Mouse (Mus musculus): ENCODE measurements around the gene Serpinh1. TPM values are rescaled to one million over a fixed set of nuclear protein-coding genes. Genes with fewer than 3 reads are reported as not detected.
A peak's percentile ranks its signal among the peaks of the same experiment; 100 is the strongest.

Gene Serpinh1
- polyA plus RNA-seq, 1 experiment from 2014 or later, result 1,857 TPM

GRCm38 (mm10) chr7:99332774-99333480, 20.1 kb downstream of the Serpinh1 start:
- no peaks in the 10 kb centered on the region for H3K9me3 ChIP-seq (ENCODE audit: low read length)
- 37% methylated on average over 12 of the region's 12 CpGs for WGBS
- H3K27me3 ChIP-seq (ENCODE audit: insufficient read depth, low read length), result no peaks in the 10 kb centered on the region
- H3K36me3 ChIP-seq (ENCODE audit: insufficient read depth, low read length), result no peaks in the 10 kb centered on the region
- peak; percentile 90 for ATAC-seq (ENCODE audit: low FRiP score, low TSS enrichment)
- H3K4me2 ChIP-seq (replicated peaks; ENCODE audit: low read depth, low read length), result no peak overlapping the region
- H3K27ac ChIP-seq (ENCODE audit: low read length), result no peak overlapping the region
- no peaks in the 10 kb centered on the region for H3K4me1 ChIP-seq (ENCODE audit: insufficient read depth, low read length)
- no peak overlapping the region for H3K4me3 ChIP-seq (ENCODE audit: low read length)
- H3K9ac ChIP-seq (replicated peaks; ENCODE audit: low read length), result peak overlapping the region; percentile 39; the same call in 1 of the 2 replicates

DNA sequence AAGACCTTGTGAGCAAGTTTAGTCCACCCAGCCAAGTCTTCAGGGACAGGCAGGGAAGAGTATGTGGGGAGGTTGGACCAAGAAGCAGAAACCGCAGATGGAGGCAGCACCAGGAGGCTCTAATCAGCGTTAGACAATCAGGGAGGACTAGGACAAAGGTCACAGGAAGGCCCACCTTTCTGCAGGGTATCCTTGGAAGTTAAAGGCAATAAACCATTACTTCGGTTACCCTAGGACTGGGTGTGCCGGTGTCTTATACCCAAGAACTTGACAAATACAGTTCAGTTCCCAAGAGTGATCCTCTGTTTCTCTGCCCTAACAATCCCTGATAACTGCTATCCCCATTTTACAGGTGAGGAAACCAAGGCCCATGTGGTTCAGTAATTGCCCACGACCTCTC, 23.0 kb downstream of the Serpinh1 start:
- H3K4me1 ChIP-seq (ENCODE audit: insufficient read depth, low read length), result peaks cover under 1% of the 10 kb centered on the region
- H3K9ac ChIP-seq (replicated peaks; ENCODE audit: low read length), result no peak overlapping the region
- H3K27me3 ChIP-seq (ENCODE audit: insufficient read depth, low read length), result no peaks in the 10 kb centered on the region
- H3K4me3 ChIP-seq (ENCODE audit: low read length), result no peak overlapping the region
- no peak overlapping the region for H3K4me2 ChIP-seq (replicated peaks; ENCODE audit: low read depth, low read length)
- no peaks in the 10 kb centered on the region for H3K36me3 ChIP-seq (ENCODE audit: insufficient read depth, low read length)
- 63% methylated on average over 5 of the region's 5 CpGs for WGBS
- no peaks in the 10 kb centered on the region for H3K9me3 ChIP-seq (ENCODE audit: low read length)
- H3K27ac ChIP-seq (ENCODE audit: low read length), result no peak overlapping the region
- ATAC-seq (ENCODE audit: low FRiP score, low TSS enrichment), result no peak

DNA sequence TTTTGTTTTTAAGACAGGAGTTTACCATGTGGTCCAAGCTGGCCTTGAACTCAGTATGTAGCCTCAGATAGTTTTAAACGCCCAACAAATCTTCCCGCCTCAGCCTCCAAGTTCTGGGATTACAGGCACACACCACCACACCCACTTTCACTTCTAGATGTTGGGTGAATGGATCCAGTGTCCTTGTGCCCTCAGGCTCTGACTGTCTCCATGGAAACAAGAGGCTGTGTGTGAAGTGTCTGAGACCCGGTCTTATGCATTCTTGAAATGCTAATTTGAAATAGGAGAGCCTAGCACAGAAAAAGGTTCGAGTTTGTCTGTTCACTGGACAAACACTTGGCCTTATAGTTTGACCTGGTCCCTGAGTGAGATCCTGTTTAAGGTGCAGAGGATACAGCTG, 24.2 kb downstream of the Serpinh1 start:
- no peak for ATAC-seq (ENCODE audit: low FRiP score, low TSS enrichment)
- H3K4me1 ChIP-seq (ENCODE audit: insufficient read depth, low read length), result peaks cover 5% of the 10 kb centered on the region
- WGBS, result 52% methylated on average over 4 of the region's 4 CpGs
- H3K9ac ChIP-seq (replicated peaks; ENCODE audit: low read length), result no peak overlapping the region
- no peaks in the 10 kb centered on the region for H3K9me3 ChIP-seq (ENCODE audit: low read length)
- H3K27ac ChIP-seq (ENCODE audit: low read length), result no peak overlapping the region
- H3K4me2 ChIP-seq (replicated peaks; ENCODE audit: low read depth, low read length), result no peak overlapping the region
- no peaks in the 10 kb centered on the region for H3K27me3 ChIP-seq (ENCODE audit: insufficient read depth, low read length)
- H3K4me3 ChIP-seq (ENCODE audit: low read length), result no peak overlapping the region
- no peaks in the 10 kb centered on the region for H3K36me3 ChIP-seq (ENCODE audit: insufficient read depth, low read length)

DNA sequence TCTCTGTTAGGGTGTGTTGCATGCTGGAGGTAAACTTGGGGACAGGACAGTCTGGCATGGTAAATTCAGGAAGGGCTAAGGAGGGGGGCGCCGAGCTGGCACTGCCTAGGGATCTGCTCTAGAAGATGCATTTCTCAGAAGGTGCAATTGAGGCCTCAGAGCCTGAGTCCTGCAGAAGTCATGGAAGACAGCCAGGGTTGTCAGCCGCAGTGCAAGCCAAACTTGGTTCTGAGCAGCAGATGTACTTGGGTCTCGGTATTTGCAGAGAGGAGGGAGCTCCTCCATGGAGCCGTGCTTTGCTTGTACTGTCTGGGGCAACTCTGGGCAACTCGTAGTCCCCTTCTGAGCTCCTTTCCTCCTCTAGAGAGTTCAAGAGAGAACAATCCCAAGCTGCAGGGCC, 26.9 kb downstream of the Serpinh1 start:
- Histone ChIP-seq H3K4me2 (replicated peaks; ENCODE audit: low read depth, low read length) (no peak overlapping the region), H3K9me3 (ENCODE audit: low read length) (no peaks in the 10 kb centered on the region), H3K4me1 (ENCODE audit: insufficient read depth, low read length) (peaks cover 5% of the 10 kb centered on the region), H3K4me3 (ENCODE audit: low read length) (no peak overlapping the region), H3K9ac (replicated peaks; ENCODE audit: low read length) (no peak overlapping the region), H3K27ac (ENCODE audit: low read length) (no peak overlapping the region), H3K36me3 (ENCODE audit: insufficient read depth, low read length) (no peaks in the 10 kb centered on the region), H3K27me3 (ENCODE audit: insufficient read depth, low read length) (no peaks in the 10 kb centered on the region)
- WGBS, result 73% methylated on average over 6 of the region's 6 CpGs
- ATAC-seq (ENCODE audit: low FRiP score, low TSS enrichment), result no peak

DNA sequence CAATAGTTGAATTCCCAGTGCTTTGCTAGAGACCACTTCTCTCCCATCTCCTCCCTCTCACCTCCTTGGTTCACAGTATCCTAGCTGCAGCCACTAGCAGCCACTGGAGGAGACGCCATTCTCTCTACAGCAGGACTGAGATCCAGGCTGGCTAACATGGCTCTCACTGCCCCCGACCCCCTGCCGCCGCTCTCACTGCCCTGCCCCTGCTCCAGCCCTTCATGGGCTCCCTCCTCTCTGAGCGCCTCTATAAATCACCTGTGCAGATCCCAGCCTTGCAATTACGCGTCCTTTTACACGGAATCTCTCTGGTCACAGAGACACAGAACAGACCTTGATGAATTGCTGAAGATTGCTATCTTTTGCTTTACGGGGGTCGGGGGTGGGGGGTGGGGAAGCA, 28.2 kb downstream of the Serpinh1 start:
- no peak overlapping the region for H3K4me3 ChIP-seq (ENCODE audit: low read length)
- no peaks in the 10 kb centered on the region for H3K27me3 ChIP-seq (ENCODE audit: insufficient read depth, low read length)
- no peak for ATAC-seq (ENCODE audit: low FRiP score, low TSS enrichment)
- no peaks in the 10 kb centered on the region for H3K9me3 ChIP-seq (ENCODE audit: low read length)
- H3K36me3 ChIP-seq (ENCODE audit: insufficient read depth, low read length), result no peaks in the 10 kb centered on the region
- peaks cover 12% of the 10 kb centered on the region for H3K4me1 ChIP-seq (ENCODE audit: insufficient read depth, low read length)
- 8% methylated on average over 10 of the region's 10 CpGs for whole genome bisulfite sequencing
- no peak overlapping the region for H3K27ac ChIP-seq (ENCODE audit: low read length)
- no peak overlapping the region for H3K4me2 ChIP-seq (replicated peaks; ENCODE audit: low read depth, low read length)
- H3K9ac ChIP-seq (replicated peaks; ENCODE audit: low read length), result no peak overlapping the region

DNA sequence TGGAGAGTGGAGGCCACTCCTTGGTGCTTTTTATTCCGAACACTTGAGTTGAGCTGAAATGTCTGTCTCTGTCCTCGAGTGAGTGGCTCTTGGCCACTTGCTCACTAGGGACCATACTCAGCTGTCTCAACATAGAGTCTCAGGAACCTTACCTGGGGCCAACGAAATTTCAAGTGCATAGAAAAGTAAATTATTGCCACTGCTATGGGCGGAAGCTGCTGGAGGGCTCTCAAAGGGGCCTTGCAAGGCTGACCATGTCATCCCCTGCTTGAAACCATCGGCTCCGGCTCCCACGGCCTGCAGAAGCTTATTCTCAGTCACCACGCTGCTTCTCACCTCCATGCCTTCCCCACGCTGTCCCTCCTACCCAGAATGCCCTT, 29.7 kb downstream of the Serpinh1 start:
- H3K9ac ChIP-seq (replicated peaks; ENCODE audit: low read length), result no peak overlapping the region
- H3K4me1 ChIP-seq (ENCODE audit: insufficient read depth, low read length), result peaks cover 12% of the 10 kb centered on the region
- H3K27me3 ChIP-seq (ENCODE audit: insufficient read depth, low read length), result no peaks in the 10 kb centered on the region
- H3K4me3 ChIP-seq (ENCODE audit: low read length), result no peak overlapping the region
- H3K4me2 ChIP-seq (replicated peaks; ENCODE audit: low read depth, low read length), result no peak overlapping the region
- 75% methylated on average over 9 of the region's 9 CpGs for WGBS
- H3K27ac ChIP-seq (ENCODE audit: low read length), result no peak overlapping the region
- H3K9me3 ChIP-seq (ENCODE audit: low read length), result no peaks in the 10 kb centered on the region
- ATAC-seq (ENCODE audit: low FRiP score, low TSS enrichment), result no peak
- no peaks in the 10 kb centered on the region for H3K36me3 ChIP-seq (ENCODE audit: insufficient read depth, low read length)

DNA sequence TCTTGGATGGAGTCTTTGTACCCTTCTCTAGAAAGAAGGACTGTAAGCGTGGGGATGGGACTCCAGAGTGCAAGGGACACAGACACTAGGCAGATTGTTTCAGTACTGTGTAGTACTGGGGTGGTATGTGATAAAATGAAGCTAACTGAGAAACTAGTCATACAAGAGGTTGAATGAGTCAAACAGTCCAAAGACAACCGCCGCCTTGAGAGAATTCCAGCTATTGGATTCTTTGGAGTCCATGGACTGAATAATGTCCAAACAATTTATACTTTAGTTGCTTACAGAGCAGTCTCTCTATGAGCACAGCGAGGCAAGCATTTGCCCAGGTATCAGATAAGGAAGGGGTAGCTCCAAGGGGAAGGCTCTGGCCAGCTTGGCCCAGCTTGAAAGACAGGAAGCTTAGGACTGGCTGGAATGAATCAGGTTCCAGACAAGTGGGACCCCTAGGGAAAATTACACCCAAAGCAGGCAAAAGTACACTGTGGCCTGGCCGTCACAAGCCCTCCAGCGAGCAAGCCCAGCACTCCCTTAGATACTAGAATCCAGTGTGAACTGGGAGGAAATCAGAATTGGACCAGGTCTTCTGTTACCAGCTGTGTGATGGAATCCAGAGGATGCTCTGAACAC, 30.2 kb downstream of the Serpinh1 start:
- Histone ChIP-seq H3K9me3 (ENCODE audit: low read length) (no peaks in the 10 kb centered on the region), H3K4me2 (replicated peaks; ENCODE audit: low read depth, low read length) (no peak overlapping the region), H3K27me3 (ENCODE audit: insufficient read depth, low read length) (no peaks in the 10 kb centered on the region), H3K9ac (replicated peaks; ENCODE audit: low read length) (no peak overlapping the region), H3K27ac (ENCODE audit: low read length) (no peak overlapping the region), H3K4me1 (ENCODE audit: insufficient read depth, low read length) (peaks cover 12% of the 10 kb centered on the region), H3K36me3 (ENCODE audit: insufficient read depth, low read length) (no peaks in the 10 kb centered on the region), H3K4me3 (ENCODE audit: low read length) (no peak overlapping the region)
- WGBS, result 84% methylated on average over 6 of the region's 6 CpGs
- no peak for ATAC-seq (ENCODE audit: low FRiP score, low TSS enrichment)

GRCm38 (mm10) chr7:99320524-99320923, 32.5 kb downstream of the Serpinh1 start:
- Histone ChIP-seq H3K4me2 (replicated peaks; ENCODE audit: low read depth, low read length) (no peak overlapping the region), H3K4me3 (ENCODE audit: low read length) (no peak overlapping the region), H3K4me1 (ENCODE audit: insufficient read depth, low read length) (peaks cover 12% of the 10 kb centered on the region), H3K9ac (replicated peaks; ENCODE audit: low read length) (no peak overlapping the region), H3K27me3 (ENCODE audit: insufficient read depth, low read length) (no peaks in the 10 kb centered on the region), H3K9me3 (ENCODE audit: low read length) (no peaks in the 10 kb centered on the region), H3K36me3 (ENCODE audit: insufficient read depth, low read length) (no peaks in the 10 kb centered on the region), H3K27ac (ENCODE audit: low read length) (no peak overlapping the region)
- 27% methylated on average over 14 of the region's 14 CpGs for WGBS
- no peak for ATAC-seq (ENCODE audit: low FRiP score, low TSS enrichment)

GRCm38 (mm10) chr7:99317475-99317874, 35.6 kb downstream of the Serpinh1 start:
- Histone ChIP-seq H3K4me2 (replicated peaks; ENCODE audit: low read depth, low read length) (no peak overlapping the region), H3K9me3 (ENCODE audit: low read length) (no peaks in the 10 kb centered on the region), H3K27me3 (ENCODE audit: insufficient read depth, low read length) (no peaks in the 10 kb centered on the region), H3K4me1 (ENCODE audit: insufficient read depth, low read length) (peaks cover 10% of the 10 kb centered on the region), H3K4me3 (ENCODE audit: low read length) (no peak overlapping the region), H3K36me3 (ENCODE audit: insufficient read depth, low read length) (no peaks in the 10 kb centered on the region), H3K9ac (replicated peaks; ENCODE audit: low read length) (no peak overlapping the region), H3K27ac (ENCODE audit: low read length) (no peak overlapping the region)
- WGBS, result 58% methylated on average over 7 of the region's 7 CpGs
- no peak for ATAC-seq (ENCODE audit: low FRiP score, low TSS enrichment)

DNA sequence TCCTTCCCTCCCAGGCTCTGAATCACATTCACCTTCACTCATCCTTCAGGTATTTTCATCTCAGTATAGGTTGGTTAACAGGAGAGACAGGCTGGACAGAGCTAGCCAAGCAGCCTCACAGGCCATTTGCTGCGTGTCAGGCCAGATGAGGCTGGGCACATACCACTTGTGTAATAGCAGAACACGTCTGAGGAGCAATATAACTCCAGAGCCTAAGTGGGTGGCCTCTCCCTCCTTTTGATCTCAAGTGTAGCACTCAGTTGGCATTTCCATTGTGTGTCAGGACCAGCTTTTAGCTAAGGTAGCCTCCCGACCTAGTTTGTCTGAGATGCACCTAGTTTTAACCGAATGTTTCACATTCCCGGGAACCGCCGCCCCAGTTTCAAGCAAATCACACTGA, 36.8 kb downstream of the Serpinh1 start:
- Histone ChIP-seq H3K4me2 (replicated peaks; ENCODE audit: low read depth, low read length) (no peak overlapping the region), H3K4me1 (ENCODE audit: insufficient read depth, low read length) (peaks cover 14% of the 10 kb centered on the region), H3K9ac (replicated peaks; ENCODE audit: low read length) (no peak overlapping the region), H3K4me3 (ENCODE audit: low read length) (no peak overlapping the region), H3K36me3 (ENCODE audit: insufficient read depth, low read length) (no peaks in the 10 kb centered on the region), H3K27ac (ENCODE audit: low read length) (no peak overlapping the region), H3K27me3 (ENCODE audit: insufficient read depth, low read length) (no peaks in the 10 kb centered on the region), H3K9me3 (ENCODE audit: low read length) (no peaks in the 10 kb centered on the region)
- no peak for ATAC-seq (ENCODE audit: low FRiP score, low TSS enrichment)
- WGBS, result 55% methylated on average over 7 of the region's 7 CpGs

Data from kidney, embryonic 16.5 days (tissue).